Mouse (Mus musculus) embryo, embryonic 10.5 days (tissue): ENCODE data around the gene Mt2.

ENCODE experiments used
- DNase-seq: peaks from one replicate; pipeline ENCODE4 v3.0.0-alpha.2; 2015; ENCODE audit warnings: low spot score

Gene Mt2

GRCm38 (mm10) chr8:94199202-94199869 is 26.9 kb downstream of the Mt2 start:
- DNase-seq = peak; percentile 94

- DNase-seq = no peak
Observed at GRCm38 (mm10) chr8:94204043-94204442, 31.6 kb downstream of the Mt2 start.

- DNase-seq = peak; percentile 93
Observed at GRCm38 (mm10) chr8:94205736-94206135, 33.3 kb downstream of the Mt2 start.

GRCm38 (mm10) chr8:94206256-94206655 is 33.8 kb downstream of the Mt2 start:
- no peak for DNase-seq

GRCm38 (mm10) chr8:94207491-94207890 is 35.0 kb downstream of the Mt2 start:
- DNase-seq = no peak

GRCm38 (mm10) chr8:94209639-94210038 is 37.2 kb downstream of the Mt2 start:
- DNase-seq = no peak

- no peak for DNase-seq
Observed at GRCm38 (mm10) chr8:94210225-94210624, 37.8 kb downstream of the Mt2 start.

- no peak for DNase-seq
Observed at GRCm38 (mm10) chr8:94213819-94214218, 41.4 kb downstream of the Mt2 start.

- DNase-seq = peak; percentile 99
Observed at GRCm38 (mm10) chr8:94214252-94215173, 42.0 kb downstream of the Mt2 start, which contains the start of gene Nup93. Gene Nup93 (plus strand): TSS chr8:94214564.
